Mouse (Mus musculus) kidney, adult 2 months (tissue): ENCODE measurements at regions not wholly inside any gene's neighbourhood (a gene's known extent, or its start where the extent isn't known, plus 50 kb on each side); places are given as distances from the start of the nearest gene placed in this dataset.

Experiments
- CTCF ChIP-seq: fragments of 200-500 bp; conservative IDR thresholded peaks from 2 replicates; pipeline ENCODE4 v1.5.1; 2011; ENCODE audit warnings: low read depth, mild to moderate bottlenecking, control low read depth, low read length, moderate library complexity, mixed read lengths; ENCODE audit not compliant: insufficient read depth, insufficient read length
- POLR2A ChIP-seq: fragments of 200-500 bp; IDR thresholded peaks from one replicate; pipeline ENCODE4 v1.6.1; 2011; ENCODE audit warnings: low read depth, low read length, control low read depth

DNA sequence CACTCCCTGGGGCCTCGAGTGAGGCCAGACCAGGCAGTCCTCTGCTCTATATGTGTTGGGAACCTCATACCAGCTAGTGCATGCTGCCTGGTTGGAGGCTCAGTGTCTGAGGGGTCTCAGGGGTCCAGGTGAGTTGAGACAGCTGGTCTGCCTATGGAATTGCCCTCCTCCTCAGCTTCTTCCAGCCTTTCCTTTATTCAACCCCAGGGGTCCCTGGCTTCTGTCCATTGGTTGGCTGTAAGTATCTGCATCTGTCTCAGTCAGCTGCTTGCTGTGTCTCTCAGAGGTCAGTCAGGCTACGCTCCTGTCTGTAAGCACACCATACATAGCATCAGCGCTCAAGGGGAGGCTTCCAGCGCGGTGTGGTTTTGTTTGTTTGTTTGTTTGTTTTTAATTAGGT lies 92.5 kb upstream of the Sox5 start:
- TF ChIP-seq CTCF, result no peak
- TF ChIP-seq POLR2A, result no peak
